Mouse (Mus musculus) ovary, postnatal 36 days (tissue): ENCODE data around the gene Atp2b1.

Experiments used
- DNase-seq: peaks from one replicate; pipeline ENCODE4 v3.0.0; 2022; ENCODE audit warnings: low spot score, mixed read lengths

The Atp2b1 gene

DNA sequence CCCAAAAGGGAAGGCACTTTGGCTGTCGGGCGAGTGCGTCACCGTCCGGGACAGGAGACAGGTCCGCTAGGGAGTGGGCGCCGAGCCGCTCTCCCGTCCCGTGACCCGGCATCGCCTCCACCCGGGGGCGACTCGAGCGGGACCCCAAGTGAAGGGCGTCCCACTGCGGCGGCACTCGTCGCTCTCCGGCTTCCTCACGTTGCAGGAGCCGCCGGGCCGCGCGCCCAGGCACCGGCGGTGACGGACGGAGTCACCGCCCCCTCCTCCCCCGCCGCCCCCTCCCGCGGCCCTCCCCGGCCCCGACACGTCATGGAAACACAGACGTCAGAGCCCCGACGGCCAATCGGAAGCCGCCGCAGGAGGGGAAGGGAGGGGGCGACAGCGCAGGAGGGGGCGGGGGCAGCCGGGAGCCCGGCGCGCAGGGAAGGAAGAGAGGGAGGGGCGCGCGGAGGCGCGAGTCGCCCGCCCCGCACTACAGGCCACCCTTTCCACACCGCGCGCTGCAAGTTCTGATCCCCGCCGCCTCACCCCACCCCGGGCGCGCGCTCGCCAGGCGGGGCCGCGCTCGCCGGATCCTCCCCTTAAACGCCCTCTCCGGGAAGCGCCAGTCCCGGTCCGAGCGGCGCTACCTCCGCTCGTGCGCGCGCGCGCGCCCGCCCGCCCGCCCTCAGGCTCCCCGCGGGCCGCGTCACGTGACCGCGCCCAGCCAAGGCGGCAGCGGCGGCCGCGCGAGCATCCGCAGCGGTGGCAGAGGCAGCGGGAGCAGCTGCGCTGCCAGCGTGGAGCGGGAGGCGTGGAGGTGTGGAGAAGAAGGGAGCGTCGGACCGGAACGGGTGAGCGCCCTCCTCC, at the start of gene Atp2b1:
Gene Atp2b1, plus strand, starts transcription at position 446 of the 849 bp plus-strand sequence.
- peak; percentile 95 for DNase-seq

DNA sequence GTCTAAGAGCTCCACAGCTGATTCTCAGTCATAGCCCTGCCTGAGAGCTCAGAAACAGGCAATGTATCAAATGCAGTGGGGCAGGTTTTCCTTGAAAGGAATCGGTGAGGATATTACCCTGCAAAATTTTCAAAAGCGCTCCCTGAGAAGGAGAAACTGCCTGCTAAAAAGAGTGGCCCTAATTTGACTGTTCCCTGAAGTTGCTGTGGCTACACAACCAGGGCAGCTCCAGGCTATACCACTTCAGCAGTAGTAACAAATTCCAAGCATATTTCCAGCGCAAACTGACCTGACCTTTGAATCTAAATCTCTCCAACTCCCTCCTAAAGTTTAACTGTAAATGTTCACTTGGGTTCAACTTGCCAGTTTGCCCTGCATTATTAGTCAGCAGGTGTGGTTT, 49.4 kb upstream of the Atp2b1 start:
- no peak for DNase-seq

DNA sequence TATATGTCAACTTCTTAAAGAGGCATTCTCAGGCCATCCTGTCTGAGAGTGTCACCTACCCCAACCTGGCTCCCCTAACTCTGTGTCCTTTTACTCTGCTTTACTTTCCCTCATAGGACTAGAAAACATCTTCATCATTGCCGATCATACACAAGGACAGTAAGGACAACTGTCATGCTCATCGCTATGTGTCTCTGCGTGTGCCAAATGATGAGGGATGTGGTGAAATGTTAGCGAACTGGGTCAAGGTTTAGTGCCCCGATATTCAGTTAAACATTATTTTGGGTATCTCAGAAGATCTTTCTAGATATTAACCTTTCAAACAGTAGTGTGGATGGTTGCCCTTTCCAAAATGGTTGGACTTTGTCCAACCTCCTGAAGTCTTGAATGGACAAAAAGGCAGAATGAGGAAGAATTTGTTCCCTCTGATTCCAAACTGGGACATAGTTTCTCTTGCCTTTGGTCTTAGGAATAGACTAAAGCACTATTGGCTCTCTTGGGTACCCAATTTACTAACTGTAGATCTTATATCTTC, 47.3 kb upstream of the Atp2b1 start:
- DNase-seq: no peak

DNA sequence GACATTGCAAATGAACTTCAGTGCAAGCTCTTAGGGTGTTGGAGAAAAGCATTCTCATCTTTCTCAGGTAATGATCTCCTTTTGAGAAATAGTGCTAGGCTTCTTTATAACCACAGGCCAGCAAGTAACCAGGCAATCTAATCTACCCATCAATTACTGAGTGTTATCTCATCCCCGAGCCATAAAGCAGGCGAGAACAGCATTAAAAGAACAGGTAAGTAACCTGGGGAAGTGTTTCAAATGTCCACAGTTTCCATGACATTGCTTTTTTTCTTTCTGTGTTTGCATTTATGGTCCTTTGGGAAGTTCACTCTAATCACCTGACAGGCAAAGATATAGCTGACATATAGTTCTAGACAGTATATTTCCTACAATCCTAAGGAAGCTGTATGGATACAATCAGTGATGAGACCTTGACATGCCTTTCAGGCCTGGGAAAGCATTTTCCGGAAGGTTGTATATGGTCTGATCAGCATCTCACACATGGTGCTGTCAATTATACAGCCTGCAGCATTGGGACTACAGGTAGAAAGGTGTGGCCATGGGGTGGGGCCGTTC, 45.8 kb upstream of the Atp2b1 start:
- DNase-seq: no peak

DNA sequence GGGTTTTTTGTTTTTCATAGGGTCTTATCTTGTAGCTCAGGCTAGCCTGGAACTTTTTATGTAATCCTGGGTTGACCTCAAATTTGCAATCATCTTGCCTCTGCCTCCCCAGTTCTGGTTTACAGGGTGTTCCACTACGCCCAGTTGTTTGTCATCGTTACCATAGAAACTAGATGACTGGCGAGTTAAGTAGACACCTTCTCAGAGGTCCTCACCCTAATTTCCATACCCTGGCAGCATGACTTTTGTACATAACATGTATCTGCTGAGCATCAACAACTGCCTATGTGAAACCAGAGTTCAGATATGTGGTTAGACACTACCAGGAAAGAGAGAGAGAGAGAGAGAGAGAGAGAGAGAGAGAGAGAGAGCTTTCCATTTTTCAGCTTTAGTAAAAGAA, 36.4 kb upstream of the Atp2b1 start:
- no peak for DNase-seq

DNA sequence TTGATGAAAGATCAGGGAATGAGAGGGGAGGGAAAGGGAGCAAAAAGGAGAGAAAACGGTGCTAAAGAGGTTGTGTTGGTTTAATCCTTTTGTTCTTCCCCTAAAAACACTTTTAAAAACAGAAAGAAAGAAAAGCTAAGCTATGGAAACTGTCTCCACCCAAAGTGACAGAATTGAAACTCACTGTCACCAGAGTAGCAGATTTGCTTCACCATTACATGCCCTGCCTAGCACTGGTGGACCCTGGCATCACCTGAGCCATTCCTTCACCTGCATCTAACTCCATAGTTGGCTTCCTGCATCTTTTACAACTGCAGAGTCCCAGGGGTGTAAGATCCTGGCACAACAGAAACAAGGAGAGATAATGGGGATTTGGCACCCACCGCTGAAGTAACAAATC, 35.6 kb upstream of the Atp2b1 start:
- no peak for DNase-seq

DNA sequence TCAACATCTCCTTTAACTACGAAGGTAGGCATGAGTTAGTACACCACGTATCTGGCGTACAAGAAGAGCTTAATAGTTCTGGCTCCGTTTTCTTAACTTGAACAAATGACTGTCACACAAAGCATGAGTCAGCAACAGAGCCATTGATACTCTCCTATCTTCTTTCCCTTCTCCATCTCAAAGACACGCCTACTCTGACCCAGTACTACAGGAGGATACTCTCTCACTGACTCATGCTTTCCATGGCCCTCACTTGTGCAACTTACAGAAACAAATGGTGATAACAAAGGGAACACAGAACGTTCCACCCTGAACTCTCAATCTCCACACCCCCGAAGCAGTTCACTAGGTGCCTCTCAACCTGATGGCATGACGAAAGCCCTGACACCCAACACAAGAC, 34.1 kb upstream of the Atp2b1 start:
- no peak for DNase-seq

DNA sequence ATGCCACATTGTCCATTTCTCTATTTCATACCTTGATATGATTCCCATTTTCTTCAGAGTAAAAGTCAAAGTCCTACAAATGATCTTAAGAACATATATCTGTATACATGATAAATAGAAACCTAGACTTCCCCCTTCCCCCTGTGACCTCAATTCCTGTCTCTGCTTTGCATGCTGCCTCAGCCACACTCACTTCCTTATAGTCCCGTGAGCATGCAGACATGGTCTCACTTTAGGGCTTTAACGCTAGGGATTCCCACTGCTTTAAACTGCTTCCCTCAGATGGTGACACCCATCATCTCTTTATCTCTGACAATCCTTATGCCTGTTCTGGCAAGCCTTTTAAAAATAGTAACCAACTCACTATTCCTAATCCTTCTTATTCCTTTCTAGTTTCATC, 33.5 kb upstream of the Atp2b1 start:
- no peak for DNase-seq

DNA sequence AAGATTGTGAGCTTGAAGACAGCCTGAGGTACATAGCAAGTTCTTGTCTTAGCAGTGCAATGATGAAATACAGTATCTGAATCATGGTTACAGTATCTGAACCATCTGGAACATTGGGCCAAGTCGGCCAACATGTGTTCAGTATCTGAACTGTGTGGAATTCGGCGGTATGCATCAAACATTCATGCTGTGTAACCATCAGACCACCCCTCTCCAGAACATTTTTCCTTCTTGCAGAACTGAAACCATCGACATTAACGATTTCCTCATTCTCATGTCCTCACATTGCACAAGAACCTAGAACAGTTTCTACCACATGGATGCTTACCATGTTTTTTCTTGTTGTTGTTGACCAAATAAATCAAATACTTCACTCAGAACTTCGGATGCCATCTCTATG, 32.7 kb upstream of the Atp2b1 start:
- DNase-seq: no peak

DNA sequence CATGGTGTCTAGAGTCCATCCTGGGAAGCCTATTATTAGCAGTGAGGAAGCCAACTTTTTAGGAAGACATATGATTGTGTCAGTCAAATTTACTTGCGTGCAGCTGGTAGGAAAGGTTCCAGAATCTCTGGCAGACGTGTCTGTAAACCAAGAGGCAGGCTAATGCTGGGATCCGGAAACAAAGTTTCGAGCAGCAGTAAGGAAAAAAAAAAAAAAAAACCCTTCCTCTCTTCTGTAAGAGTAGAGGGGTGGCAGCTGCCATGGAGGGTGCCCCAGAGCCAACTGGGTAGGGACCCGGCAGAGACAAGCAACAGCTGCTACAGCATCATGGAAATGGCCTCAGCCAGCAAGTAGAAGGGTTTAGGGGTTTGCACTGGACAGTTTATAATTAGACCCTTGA, 31.6 kb upstream of the Atp2b1 start:
- DNase-seq: no peak

DNA sequence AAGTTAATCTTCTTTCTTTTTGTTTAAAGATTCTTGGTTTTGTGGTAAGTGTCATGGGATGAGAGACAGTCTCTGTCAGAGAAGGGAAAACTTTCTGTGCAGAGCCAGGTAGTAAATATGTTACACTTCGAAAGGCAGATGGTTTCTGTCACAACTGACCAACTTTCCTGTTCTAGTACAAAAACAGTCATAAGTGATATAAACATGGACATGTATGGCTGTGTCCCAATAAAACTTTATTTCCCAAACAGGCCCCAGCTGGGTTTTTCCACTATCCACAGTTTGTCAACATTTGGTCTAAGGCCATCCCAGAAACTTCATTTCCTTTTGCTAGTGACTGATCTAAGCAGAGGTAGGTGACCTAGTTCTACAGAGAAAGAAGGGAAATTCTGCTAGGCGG, 29.8 kb upstream of the Atp2b1 start:
- no peak for DNase-seq

DNA sequence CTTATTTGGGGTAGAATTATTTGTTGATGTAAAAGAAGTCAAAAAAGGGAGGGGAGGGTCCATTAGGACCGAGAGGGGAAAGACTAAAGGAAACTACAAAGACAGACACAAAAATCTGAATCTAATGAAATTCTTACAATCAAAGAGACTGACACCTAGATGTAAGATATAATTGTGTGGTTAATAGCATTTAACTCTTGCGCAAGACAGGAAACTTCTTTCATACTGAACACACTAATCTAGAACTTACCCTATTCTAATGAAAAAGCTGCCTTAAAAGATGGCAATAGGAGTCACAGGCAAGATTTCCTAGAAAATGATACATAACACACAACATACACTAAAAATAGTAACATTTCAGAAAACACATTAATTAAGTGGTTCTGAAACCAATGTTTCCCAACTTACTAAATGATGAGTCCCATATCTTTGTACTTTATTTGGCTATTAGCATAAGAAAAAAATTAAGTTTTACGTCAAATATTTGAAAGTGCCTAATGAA, 27.4 kb upstream of the Atp2b1 start:
- no peak for DNase-seq

DNA sequence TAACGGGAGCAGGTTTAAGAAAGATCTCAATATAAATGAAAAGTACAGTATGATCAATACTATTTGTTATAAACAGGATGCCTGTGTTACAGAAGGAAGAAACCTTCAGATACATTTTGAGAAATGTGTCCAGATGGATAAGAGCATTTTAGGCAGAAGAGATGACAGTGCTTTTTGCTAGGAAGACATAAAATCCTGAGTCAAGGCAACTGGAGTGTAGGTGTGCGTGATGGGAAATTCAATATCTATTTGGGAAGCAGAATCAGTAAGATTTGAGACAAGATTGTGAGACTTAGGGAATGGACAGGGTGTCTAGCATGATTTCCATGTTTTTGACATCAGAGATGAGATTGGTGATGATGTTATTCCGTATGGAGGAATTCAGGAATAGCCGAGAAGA, 22.8 kb upstream of the Atp2b1 start:
- DNase-seq: no peak

DNA sequence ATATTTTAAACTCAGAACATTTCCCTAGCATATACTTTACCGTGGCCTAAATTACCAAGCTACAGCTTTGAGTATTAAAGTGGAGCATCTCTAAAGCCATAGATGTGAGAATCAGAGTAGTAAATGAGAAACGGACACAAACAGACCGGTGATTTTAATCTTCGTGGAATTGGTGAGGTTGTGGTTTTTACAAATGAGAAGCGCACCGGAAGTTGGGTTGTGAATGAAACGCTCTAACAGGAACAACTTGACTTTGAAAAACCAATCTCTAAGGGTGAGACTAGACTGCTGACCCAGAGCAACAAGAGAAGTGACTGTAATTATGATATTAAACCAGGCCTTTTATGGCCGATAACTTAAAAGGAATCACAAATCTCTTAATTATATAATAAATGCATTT, 16.7 kb upstream of the Atp2b1 start:
- DNase-seq: no peak

DNA sequence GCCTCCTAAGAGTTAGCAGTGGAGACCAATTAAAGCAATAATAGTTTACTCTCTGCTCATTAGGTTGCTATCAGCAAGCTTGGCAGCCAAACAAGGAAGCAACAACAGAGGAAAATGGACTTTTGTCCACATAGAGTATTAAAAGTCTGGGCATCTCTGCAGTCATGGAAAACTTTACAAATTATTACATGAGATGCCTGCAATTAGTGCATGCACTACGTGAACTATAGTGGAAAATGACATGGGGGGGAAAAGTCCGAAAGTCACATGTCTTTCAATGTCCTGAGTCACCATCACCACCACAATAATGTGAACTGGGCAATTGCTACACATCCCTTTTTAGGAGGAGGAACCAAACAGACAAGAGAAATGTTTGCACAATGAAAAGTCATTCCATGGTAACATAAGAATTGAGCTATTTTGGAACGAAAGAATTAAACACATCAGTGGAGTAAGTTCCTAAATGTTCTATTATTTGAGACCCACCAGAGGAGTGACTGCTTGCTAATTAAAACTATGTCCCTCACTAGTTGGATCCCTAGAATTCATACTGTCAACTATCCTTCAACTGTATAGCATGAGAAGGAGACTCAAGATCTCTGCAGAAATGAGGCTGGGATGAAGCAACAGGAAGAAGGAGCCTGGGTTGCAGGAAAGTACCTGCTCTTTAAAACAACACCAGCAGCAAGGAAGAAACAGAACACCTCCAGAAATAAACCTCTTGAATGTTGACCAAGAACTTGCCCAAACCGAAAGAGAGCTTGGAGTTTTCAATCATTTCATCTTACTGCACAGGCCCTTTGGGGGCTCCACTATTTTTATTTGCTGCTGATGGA, 16.1 kb upstream of the Atp2b1 start:
- DNase-seq: no peak

DNA sequence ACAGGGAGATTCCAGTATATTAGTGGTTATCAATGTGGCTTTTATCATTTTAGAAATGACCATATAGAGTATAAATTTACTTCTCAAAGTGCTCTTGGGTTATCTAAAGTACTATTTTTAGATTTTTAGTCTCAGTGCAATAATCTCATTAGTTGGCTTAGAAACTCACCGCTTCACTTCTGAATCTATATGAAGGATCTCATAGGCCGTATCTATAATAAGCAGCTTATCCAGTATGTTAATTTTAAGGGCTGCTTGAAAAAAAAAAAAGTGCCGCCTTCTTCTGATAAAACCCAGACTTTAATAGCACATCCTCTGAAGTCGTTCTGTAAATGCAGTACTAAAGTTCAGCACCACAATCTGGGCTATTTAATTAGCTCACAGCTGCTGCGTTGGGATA, 12.7 kb upstream of the Atp2b1 start:
- DNase-seq: no peak

DNA sequence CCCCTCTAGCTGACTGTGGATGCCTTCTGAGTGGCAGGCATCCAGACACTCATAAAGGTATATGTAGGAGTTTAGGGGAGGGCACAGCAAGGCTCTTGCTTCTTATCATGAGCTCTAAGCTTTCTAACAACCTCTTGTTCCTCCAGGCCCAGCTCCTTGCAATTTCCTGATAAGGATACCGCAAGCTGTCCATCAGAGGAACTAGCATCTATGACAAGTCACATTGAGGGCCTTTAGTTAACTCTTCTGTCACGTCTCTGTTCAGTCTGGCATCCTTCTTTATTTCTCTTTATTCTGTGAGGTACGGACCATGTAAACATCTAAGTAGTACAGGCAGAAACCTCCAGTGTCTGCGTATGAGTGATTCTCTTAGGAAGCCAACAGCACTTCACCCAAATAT, 8.2 kb upstream of the Atp2b1 start:
- DNase-seq: no peak

DNA sequence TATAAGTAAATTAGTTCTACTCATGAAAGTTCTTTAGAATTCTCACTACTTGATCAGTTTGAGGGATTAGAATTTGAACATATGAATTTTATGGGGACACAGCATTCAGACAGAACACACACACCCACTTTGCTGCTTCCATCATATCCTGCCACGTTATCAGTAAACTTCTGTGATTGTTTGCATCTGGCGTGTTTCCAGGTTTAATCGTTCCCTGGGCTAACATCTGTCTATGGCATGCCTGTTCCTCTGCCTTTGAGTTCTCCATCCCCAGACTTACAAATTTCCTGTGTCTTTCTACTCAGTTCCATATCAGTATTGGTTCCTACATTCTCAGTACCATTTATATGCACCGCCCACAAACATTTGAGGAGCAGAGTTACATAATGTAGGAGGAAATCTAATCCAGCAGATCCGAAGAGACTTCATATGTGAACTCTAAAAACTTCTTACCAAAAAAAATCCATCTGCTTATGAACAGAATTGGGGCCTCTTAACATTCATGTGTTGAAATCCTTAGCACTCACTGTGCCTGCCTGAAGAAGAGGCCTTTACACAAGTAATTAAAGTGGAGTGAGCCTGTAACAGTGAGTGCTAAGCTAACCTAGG, 7.2 kb upstream of the Atp2b1 start:
- no peak for DNase-seq

DNA sequence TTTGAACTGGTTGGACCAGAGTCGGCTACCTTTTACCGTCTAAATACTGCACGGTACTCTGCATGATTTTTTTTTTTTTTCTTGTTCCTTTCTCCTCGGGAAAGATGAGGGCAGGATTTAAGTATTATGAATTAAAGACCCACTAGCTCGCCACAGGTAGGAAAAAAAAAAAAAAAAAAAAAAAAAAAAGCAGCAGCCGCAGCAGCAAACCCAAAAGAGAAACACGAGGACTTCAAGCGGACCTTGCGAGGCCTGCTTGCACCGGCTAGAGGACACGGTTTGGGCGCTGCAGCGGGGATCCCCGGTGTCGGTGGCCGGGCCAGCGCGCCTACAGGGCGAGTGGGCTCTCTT, 621 bp upstream of the Atp2b1 start:
- no peak for DNase-seq

DNA sequence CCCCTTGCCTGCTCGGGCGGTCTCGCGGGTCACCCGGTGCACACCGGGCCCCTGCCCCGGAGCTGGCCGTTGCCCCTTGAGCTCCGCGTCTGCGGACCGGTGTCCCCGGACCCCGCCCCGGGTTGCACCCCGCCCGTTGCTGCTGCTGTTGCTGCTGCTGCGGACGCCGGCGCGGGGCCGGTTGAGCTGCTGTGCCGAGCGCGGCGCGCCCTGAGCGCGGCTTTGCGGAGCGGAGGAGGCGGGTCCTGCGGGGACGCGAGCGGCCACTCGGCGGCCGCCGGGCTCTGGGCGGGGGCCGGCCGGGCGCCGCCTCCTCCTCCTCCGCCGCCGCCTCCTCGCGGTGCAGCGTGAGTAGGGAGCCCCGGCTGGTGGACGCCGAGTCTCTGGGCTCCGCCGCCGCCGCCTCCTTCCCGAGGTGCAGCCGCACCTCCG, 620 bp downstream of the Atp2b1 start:
- DNase-seq: peak; percentile 89

DNA sequence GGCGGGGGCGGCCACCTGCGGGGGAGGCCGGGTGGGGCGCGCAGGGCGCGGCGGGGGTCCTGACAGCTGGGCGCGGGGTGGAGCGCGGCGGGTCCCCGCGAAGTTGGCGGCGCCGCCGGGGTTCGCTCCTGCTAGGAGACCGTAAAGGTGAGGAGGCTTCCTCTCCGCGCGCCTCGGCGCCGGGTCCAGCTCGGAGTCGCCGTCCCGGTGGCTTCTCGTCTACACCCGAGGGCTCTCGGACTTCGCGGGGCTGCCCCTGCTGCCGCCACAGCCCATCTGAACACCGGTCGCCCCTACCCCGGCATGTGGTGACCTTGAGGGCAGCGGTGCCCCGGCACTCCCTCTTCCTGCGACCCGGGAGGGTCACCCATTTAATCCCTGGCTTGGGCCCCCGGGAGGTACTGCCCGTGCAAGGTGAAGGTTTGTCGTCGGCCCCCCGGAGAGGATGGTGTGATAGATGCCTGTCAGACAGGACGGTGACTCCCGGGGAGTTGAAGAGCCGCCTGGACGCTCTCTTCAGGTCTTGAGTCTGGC, 1.3 kb downstream of the Atp2b1 start:
- peak; percentile 55 for DNase-seq
